ENCODE assay signal across 8 mouse cellular contexts in genomic region chr2:116074726-116075440, GRCm38 (mm10). TPM values are rescaled to one million over a fixed set of nuclear protein-coding genes. Genes with fewer than 3 reads are reported as not detected.
DNase-seq lines count a peak whose midpoint lies in the region; ATAC-seq and TF ChIP-seq lines count a peak whose summit lies in the region.

No protein-coding gene starts in this region.

- no peak for ATAC-seq in kidney, postnatal 0 days (replicated peaks; ENCODE audit: low FRiP score, low read depth)
- no peak for ATAC-seq in hindbrain, postnatal 0 days
- no peak for ATAC-seq in neural tube, embryonic 12.5 days (ENCODE audit: low FRiP score, low read depth)
- ATAC-seq in megakaryocyte, adult 5-6 weeks (ENCODE audit: poor library complexity, severe bottlenecking) = no peak

- H3K4me1 ChIP-seq in kidney, postnatal 0 days (replicated peaks; ENCODE audit: insufficient read depth, low read length) = 0 out of 2 replicates have a peak, but pooled peaks cover 3% of the 10 kb centered on the region
- peaks cover 6% of the 10 kb centered on the region for H3K4me1 ChIP-seq in embryonic fibroblast, embryonic 13.5 days (ENCODE audit: control insufficient read depth, insufficient read depth, low read length)
- H3K4me1 ChIP-seq in hindbrain, postnatal 0 days (ENCODE audit: insufficient read depth, low read length) = no peaks in the 10 kb centered on the region
- peaks cover 35% of the 10 kb centered on the region for H3K4me1 ChIP-seq in neural tube, embryonic 12.5 days

- TF ChIP-seq POLR2A in embryonic fibroblast, embryonic 13.5 days (IDR thresholded peaks at IDR 0.05; ENCODE audit: low read depth, low read length) = no peak

- 11% methylated on average over 17 of the region's 17 CpGs for WGBS in kidney, postnatal 0 days
- WGBS in hindbrain, postnatal 0 days = 16% methylated on average over 17 of the region's 17 CpGs
- WGBS in neural tube, embryonic 12.5 days = 8% methylated on average over 17 of the region's 17 CpGs

- TF ChIP-seq CTCF in kidney, postnatal 0 days (IDR thresholded peaks at IDR 0.05; ENCODE audit: low read depth) = no peak
- TF ChIP-seq CTCF in embryonic fibroblast, embryonic 13.5 days (IDR thresholded peaks at IDR 0.05; ENCODE audit: borderline replicate concordance, insufficient read depth, low read length) = no peak
- no peak for TF ChIP-seq CTCF in hindbrain, postnatal 0 days (IDR thresholded peaks at IDR 0.05; ENCODE audit: low read depth)

- no peaks in the 10 kb centered on the region for H3K36me3 ChIP-seq in kidney, postnatal 0 days (ENCODE audit: insufficient read depth, low read length)
- H3K36me3 ChIP-seq in hindbrain, postnatal 0 days (ENCODE audit: insufficient read depth, low read length) = no peaks in the 10 kb centered on the region
- H3K36me3 ChIP-seq in neural tube, embryonic 12.5 days = no peaks in the 10 kb centered on the region

- peak overlapping the region; percentile 45 for H3K4me3 ChIP-seq in kidney, postnatal 0 days (replicated peaks; ENCODE audit: low read depth, low read length)
- H3K4me3 ChIP-seq in embryonic fibroblast, embryonic 13.5 days (ENCODE audit: insufficient read depth, low read length) = peak overlapping the region; percentile 61; the same call in 1 of the 2 replicates
- peak overlapping the region; percentile 33 for H3K4me3 ChIP-seq in hindbrain, postnatal 0 days (ENCODE audit: low read length)
- H3K4me3 ChIP-seq in neural tube, embryonic 12.5 days = peak overlapping the region; percentile 34

- H3K4me2 ChIP-seq in kidney, postnatal 0 days (ENCODE audit: low read length) = peak overlapping the region; percentile 79
- peak overlapping the region; percentile 72 for H3K4me2 ChIP-seq in hindbrain, postnatal 0 days (ENCODE audit: low read depth, low read length)
- H3K4me2 ChIP-seq in neural tube, embryonic 12.5 days (replicated peaks) = peak overlapping the region; percentile 77

- H3K27me3 ChIP-seq in kidney, postnatal 0 days (ENCODE audit: insufficient read depth, low read length) = no peaks in the 10 kb centered on the region
- H3K27me3 ChIP-seq in hindbrain, postnatal 0 days (ENCODE audit: insufficient read depth, low read length) = peaks cover 23% of the 10 kb centered on the region
- no peaks in the 10 kb centered on the region; the same call in 1 of the 2 replicates for H3K27me3 ChIP-seq in neural tube, embryonic 12.5 days (replicated peaks)

- H3K9me3 ChIP-seq in kidney, postnatal 0 days (replicated peaks; ENCODE audit: low read length) = no peaks in the 10 kb centered on the region
- H3K9me3 ChIP-seq in hindbrain, postnatal 0 days (ENCODE audit: low read length) = no peaks in the 10 kb centered on the region
- no peaks in the 10 kb centered on the region for H3K9me3 ChIP-seq in neural tube, embryonic 12.5 days

- DNase-seq in kidney, postnatal 0 days (ENCODE audit: low spot score) = peak; percentile 40
- no peak for DNase-seq in kidney, adult 18-20 months
- DNase-seq in hindbrain, postnatal 0 days (ENCODE audit: low spot score) = no peak
- no peak for DNase-seq in gastrocnemius, postnatal 4 days (ENCODE audit: low spot score in 2 of 2)
- DNase-seq in adrenal gland, postnatal 4 days (ENCODE audit: low spot score in 2 of 2) = no peak

- H3K27ac ChIP-seq in kidney, postnatal 0 days = peak overlapping the region; percentile 75
- no peak overlapping the region for H3K27ac ChIP-seq in embryonic fibroblast, embryonic 13.5 days (ENCODE audit: insufficient read depth, low read length)
- H3K27ac ChIP-seq in hindbrain, postnatal 0 days = peak overlapping the region; percentile 54; the same call in 1 of the 2 replicates
- H3K27ac ChIP-seq in neural tube, embryonic 12.5 days = no peak overlapping the region

- H3K9ac ChIP-seq in kidney, postnatal 0 days (ENCODE audit: low read depth, low read length) = peak overlapping the region; percentile 61
- peak overlapping the region; percentile 36; the same call in 1 of the 2 replicates for H3K9ac ChIP-seq in hindbrain, postnatal 0 days (replicated peaks; ENCODE audit: low read length)
- H3K9ac ChIP-seq in neural tube, embryonic 12.5 days = peak overlapping the region; percentile 47; the same call in 1 of the 2 replicates

RNA-seq across cellular contexts. Expression of gene Meis2, which starts 9.2 kb away (rescaled TPM):
- polyA plus RNA-seq in kidney, postnatal 0 days (2015; fragmentation: Nextera tagmentation; extraction: Ambion mirVana) = 52.8 and 60.4 TPM in 2 replicates
- 46.7 and 65.5 TPM in 2 replicates for polyA plus RNA-seq in embryonic fibroblast, embryonic 13.5 days (2011; ENCODE audit: insufficient read length, low read depth, missing spikeins)
- total RNA-seq in hindbrain, postnatal 0 days (2014; rRNA removed) = 132 and 133 TPM in 2 replicates
- polyA plus RNA-seq in hindbrain, postnatal 0 days (2015; fragmentation: Nextera tagmentation; extraction: Ambion mirVana) = 94.4 and 105 TPM in 2 replicates
- polyA plus RNA-seq in neural tube, embryonic 12.5 days (2016; fragmentation: Nextera tagmentation; extraction: Ambion mirVana) = 108 and 120 TPM in 2 replicates
- total RNA-seq in gastrocnemius, postnatal 4 days (2021) = 1 to 10 TPM; 5.1 to 6.7 TPM
- not detected in 2 replicates for total RNA-seq in megakaryocyte, adult 5-6 weeks (2015)
- not detected in 2 replicates for total RNA-seq in megakaryocyte, adult 5-6 weeks (2017)
- 100 to 1,000 TPM; 159 to 160 TPM for total RNA-seq in adrenal gland, postnatal 4 days (2021)

Comparison
In these comparisons a context has a peak if more than half of its experiments do, and no peak if none do; other contexts are left out.
1. H3K27ac ChIP-seq: peak in kidney, postnatal 0 days (single experiment) and hindbrain, postnatal 0 days (single experiment); none in embryonic fibroblast, embryonic 13.5 days (single experiment) and neural tube, embryonic 12.5 days (single experiment).
2. RNA of gene Meis2, which starts 9.2 kb away (total RNA-seq): 159 to 160 TPM in adrenal gland, postnatal 4 days and 132 to 133 TPM in hindbrain, postnatal 0 days; 5.1 to 6.7 TPM in gastrocnemius, postnatal 4 days and not detected in megakaryocyte, adult 5-6 weeks; every median in the first group is over 10 times any median in the second.
3. Peak in every context shown above with its lines, with median percentiles within 50 percentile points of each other: H3K4me2 ChIP-seq, H3K4me3 ChIP-seq and H3K9ac ChIP-seq.